Mouse (Mus musculus): ENCODE measurements at regions not wholly inside any gene's neighbourhood (a gene's known extent, or its start where the extent isn't known, plus 50 kb on each side); places are given as distances from the start of the nearest gene placed in this dataset.

- DNase-seq (ENCODE audit: low read depth, low spot score): no peak
These were observed 53.8 kb downstream of the Neurod6 start for GRCm38 (mm10) chr6:55627228-55627627.

- DNase-seq (ENCODE audit: low read depth, low spot score): no peak
These were observed 60.7 kb downstream of the Neurod6 start for GRCm38 (mm10) chr6:55620366-55620765.

GRCm38 (mm10) chr6:55617922-55618481 is 63.1 kb downstream of the Neurod6 start:
- peak; percentile 34 for DNase-seq (ENCODE audit: low read depth, low spot score)

GRCm38 (mm10) chr6:55610395-55610794 is 70.7 kb downstream of the Neurod6 start:
- no peak for DNase-seq (ENCODE audit: low read depth, low spot score)

- peak; percentile 16 for DNase-seq (ENCODE audit: low read depth, low spot score)
These were observed 71.1 kb downstream of the Neurod6 start for GRCm38 (mm10) chr6:55609976-55610375.

GRCm38 (mm10) chr6:55609053-55609452 is 72.0 kb downstream of the Neurod6 start:
- no peak for DNase-seq (ENCODE audit: low read depth, low spot score)

GRCm38 (mm10) chr6:55597088-55597487 is 84.0 kb downstream of the Neurod6 start:
- DNase-seq (ENCODE audit: low read depth, low spot score): no peak

- no peak for DNase-seq (ENCODE audit: low read depth, low spot score)
These were observed 88.9 kb downstream of the Neurod6 start for GRCm38 (mm10) chr6:55592126-55592525.

- DNase-seq (ENCODE audit: low read depth, low spot score): no peak
These were observed 100.0 kb downstream of the Neurod6 start for GRCm38 (mm10) chr6:55581106-55581505.

GRCm38 (mm10) chr6:55580036-55580435 is 101.0 kb downstream of the Neurod6 start:
- no peak for DNase-seq (ENCODE audit: low read depth, low spot score)

GRCm38 (mm10) chr6:55579611-55580010 is 101.5 kb downstream of the Neurod6 start:
- DNase-seq (ENCODE audit: low read depth, low spot score): no peak

- DNase-seq (ENCODE audit: low read depth, low spot score): no peak
These were observed 102.0 kb downstream of the Neurod6 start for GRCm38 (mm10) chr6:55579105-55579504.

- no peak for DNase-seq (ENCODE audit: low read depth, low spot score)
These were observed 103.0 kb downstream of the Neurod6 start for GRCm38 (mm10) chr6:55578051-55578450.

GRCm38 (mm10) chr6:55567521-55567920 is 113.5 kb downstream of the Neurod6 start:
- no peak for DNase-seq (ENCODE audit: low read depth, low spot score)

- no peak for DNase-seq (ENCODE audit: low read depth, low spot score)
These were observed 113.8 kb downstream of the Adcyap1r1 start for GRCm38 (mm10) chr6:55565260-55566209.

- no peak for DNase-seq (ENCODE audit: low read depth, low spot score)
These were observed 108.8 kb downstream of the Adcyap1r1 start for GRCm38 (mm10) chr6:55560606-55561005.

- no peak for DNase-seq (ENCODE audit: low read depth, low spot score)
These were observed 108.0 kb downstream of the Adcyap1r1 start for GRCm38 (mm10) chr6:55559797-55560196.
